Mouse (Mus musculus) liver, adult 10 weeks (tissue): ENCODE results near the gene Pms1. TPM values are rescaled to one million over a fixed set of nuclear protein-coding genes. Genes with fewer than 3 reads are reported as not detected.

Experiments used
- polyA plus RNA-seq: library from polyadenylated mRNA; stranded (reverse); fragments of 350-450 nt; fragmentation: Illumina TruSeq; extraction: RNeasy Lipid Tissue Mini Kit (QIAGEN cat#74804); gene quantifications from one replicate; pipeline ENCODE4 v1.2.3, GENCODE M21; 2014; ENCODE audit warnings: low read depth, low replicate concordance

Gene Pms1
- 11.9 TPM for polyA plus RNA-seq

DNA sequence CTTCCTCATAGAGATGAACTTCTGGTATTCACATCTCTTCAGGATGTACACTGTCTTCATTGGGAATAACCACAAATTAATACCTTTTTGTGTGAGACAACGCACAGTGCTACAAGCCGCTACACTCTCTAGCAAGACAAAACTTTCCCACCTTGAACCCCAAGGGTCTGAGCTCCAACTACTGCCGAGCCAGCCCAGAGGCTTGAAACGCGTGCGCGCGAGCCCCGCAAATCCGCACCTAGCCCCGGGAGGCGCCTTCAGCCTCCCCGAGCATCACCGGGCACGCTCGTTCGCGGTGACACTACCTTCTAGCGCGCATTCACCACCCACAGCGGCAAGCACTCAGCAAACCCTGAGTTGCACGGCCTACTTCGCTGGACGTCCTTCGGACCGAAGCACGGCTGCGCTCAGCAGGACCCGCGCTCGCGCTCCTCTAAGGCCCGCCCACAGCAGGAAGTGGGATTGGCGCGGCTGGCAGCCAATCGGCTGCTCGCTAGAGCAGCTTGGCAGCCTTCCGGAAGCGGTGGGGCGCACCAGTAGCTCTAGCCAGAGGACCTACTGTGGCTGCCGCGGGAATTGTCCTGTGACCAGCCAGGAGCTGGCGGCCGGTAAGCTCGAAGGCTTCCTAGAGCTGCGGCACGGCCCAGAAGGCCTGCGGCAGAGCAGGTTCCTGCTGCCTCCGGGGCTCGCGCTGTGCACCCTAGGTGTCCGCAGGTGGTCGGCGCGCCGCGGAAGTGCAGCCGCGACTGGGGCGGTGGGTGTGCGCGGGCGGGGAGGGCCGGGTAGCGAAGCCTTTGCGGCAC is at the start of gene Pms1, which contains the start of the genes Ormdl1 and Gm28778:
Gene Pms1 (minus strand): TSS at position 438 of the 803 bp plus-strand sequence.
Gene Ormdl1 (plus strand): TSS at position 515 of the 803 bp plus-strand sequence.
Gene Gm28778 (plus strand): TSS at position 531 of the 803 bp plus-strand sequence.

GRCm38 (mm10) chr1:53312989-53313967 is 16.5 kb upstream of the Pms1 start, which contains the start of gene Osgepl1:
Gene Osgepl1 (plus strand): TSS chr1:53313624.

DNA sequence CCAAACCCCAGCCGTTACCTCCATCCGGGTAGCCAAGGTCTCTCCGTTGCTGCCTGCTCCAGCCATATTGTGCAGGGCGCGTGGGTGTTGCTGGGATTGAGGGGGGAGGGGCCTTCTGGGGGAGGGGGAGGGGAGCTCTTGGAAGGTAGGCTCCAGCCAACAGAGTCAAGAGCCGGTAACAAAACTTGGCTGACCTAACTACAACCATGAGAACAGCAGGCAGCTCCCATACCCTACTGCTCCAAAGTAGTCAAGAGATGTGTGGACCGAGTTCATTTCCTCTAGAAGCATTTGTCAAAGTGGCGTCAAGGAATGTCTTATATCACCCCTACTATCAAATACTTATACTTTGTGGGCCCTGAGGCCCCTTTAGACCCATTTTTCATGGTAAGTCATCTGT is 109.3 kb downstream of the Pms1 start, which contains the start of gene 1700019A02Rik:
Gene 1700019A02Rik (minus strand): TSS at position 101 of the 400 bp plus-strand sequence.

Other genes starting within 250 kb of the Pms1 start
- not detected for gene Mstn, start 235.4 kb downstream of the Pms1 start, polyA plus RNA-seq
- gene 1700019A02Rik, start 109.4 kb downstream of the Pms1 start, polyA plus RNA-seq, result not detected
- gene Ormdl1, start 77 bp upstream of the Pms1 start, polyA plus RNA-seq, result 95.2 TPM
- not detected for gene Gm28778, start 93 bp upstream of the Pms1 start, polyA plus RNA-seq
- gene Osgepl1, start 16.6 kb upstream of the Pms1 start, polyA plus RNA-seq, result 43.4 TPM
- 70.9 TPM for gene Asdurf, start 55.6 kb upstream of the Pms1 start, polyA plus RNA-seq
- gene Gm28551, start 55.6 kb upstream of the Pms1 start, polyA plus RNA-seq, result not detected
- gene Asnsd1, start 55.7 kb upstream of the Pms1 start, polyA plus RNA-seq, result 65.1 TPM